Mouse (Mus musculus) bone marrow macrophage, adult 2 months (primary cell): ENCODE results near the gene Fez2. TPM values are rescaled to one million over a fixed set of nuclear protein-coding genes. Genes with fewer than 3 reads are reported as not detected.

Experiments
- H3K27ac ChIP-seq: 2 replicates; pipeline ENCODE4 v1.5.1; 2012; ENCODE audit warnings: low read depth, low read length; ENCODE audit not compliant: insufficient read depth
- H3K4me1 ChIP-seq: 2 replicates; pipeline ENCODE4 v1.6.1; 2012; ENCODE audit warnings: low read length; ENCODE audit not compliant: control insufficient read depth, insufficient read depth
- H3K4me3 ChIP-seq: 2 replicates; pipeline ENCODE4 v1.5.1; 2012; ENCODE audit warnings: mild to moderate bottlenecking, low read length, moderate library complexity; ENCODE audit not compliant: insufficient read depth
- CTCF ChIP-seq: IDR thresholded peaks from 2 replicates; pipeline ENCODE4 v1.5.1; 2012; ENCODE audit warnings: low read depth, mild to moderate bottlenecking, low read length, moderate library complexity
- POLR2A ChIP-seq: IDR thresholded peaks from 2 replicates; pipeline ENCODE4 v1.6.1; 2012; ENCODE audit warnings: mild to moderate bottlenecking, low read depth, low read length, borderline replicate concordance
- polyA plus RNA-seq: library from polyadenylated mRNA; stranded (reverse); fragments of >200 nt; gene quantifications from 2 replicates; pipeline ENCODE4 v1.2.4, GENCODE M21; 2012; ENCODE audit not compliant: missing spikeins, insufficient read depth, insufficient read length

The Fez2 gene
- polyA plus RNA-seq, 1 experiment = 49.2 TPM

- Histone ChIP-seq H3K4me1 (peaks cover 4% of the 10 kb centered on the region), H3K4me3 (no peak overlapping the region), H3K27ac (no peak overlapping the region)
- no peak for TF ChIP-seq CTCF
- no peak for TF ChIP-seq POLR2A
These were observed 86.5 kb downstream of the Fez2 start for GRCm38 (mm10) chr17:78331438-78331837.

DNA sequence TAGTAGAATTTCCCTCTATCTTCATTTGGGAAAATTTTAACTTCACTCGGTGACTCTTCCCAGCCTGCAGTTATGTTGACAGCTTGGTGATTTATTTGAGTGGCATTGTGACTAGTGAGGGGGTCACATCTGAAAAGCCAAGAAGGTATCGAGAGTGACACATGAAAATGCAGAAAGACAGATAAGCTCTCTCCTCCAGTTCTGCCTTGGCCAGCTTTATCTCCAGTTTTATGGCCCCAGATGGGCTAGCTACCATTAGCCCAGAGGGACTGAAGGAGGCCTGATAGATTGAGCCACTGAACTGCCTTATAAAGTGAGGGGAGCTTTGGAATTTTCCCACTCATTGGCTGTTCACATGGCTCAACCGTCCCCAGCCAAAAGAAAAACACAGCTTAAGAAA lies 89.7 kb downstream of the Fez2 start:
- TF ChIP-seq POLR2A (no peak), CTCF (no peak)
- no peak overlapping the region for H3K27ac ChIP-seq

DNA sequence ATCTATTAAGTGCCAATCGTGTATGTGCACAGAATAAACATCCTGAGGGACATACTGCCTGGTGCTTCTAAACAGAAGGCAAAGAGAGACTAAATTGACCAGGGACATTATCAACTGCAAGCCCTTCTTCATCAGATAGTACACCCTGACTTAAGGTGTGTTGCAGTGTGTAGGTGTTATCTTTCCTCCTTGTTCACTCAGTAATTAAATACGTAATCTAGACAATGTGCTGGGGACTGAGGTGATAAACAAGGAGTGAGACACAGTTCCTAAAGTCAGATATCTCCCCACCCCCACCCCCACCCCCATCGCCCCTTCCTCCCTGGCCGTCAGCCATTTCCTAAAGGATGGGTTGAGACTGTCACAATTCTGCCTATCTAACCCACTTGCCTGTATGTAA lies 90.8 kb downstream of the Fez2 start:
- Histone ChIP-seq H3K27ac (no peak overlapping the region), H3K4me1 (peaks cover 7% of the 10 kb centered on the region), H3K4me3 (no peak overlapping the region)
- TF ChIP-seq POLR2A (no peak), CTCF (no peak)

More for the DNA sequence above, 89.7 kb downstream of the Fez2 start:
- Histone ChIP-seq H3K4me3 (no peak overlapping the region), H3K4me1 (peaks cover 7% of the 10 kb centered on the region)

DNA sequence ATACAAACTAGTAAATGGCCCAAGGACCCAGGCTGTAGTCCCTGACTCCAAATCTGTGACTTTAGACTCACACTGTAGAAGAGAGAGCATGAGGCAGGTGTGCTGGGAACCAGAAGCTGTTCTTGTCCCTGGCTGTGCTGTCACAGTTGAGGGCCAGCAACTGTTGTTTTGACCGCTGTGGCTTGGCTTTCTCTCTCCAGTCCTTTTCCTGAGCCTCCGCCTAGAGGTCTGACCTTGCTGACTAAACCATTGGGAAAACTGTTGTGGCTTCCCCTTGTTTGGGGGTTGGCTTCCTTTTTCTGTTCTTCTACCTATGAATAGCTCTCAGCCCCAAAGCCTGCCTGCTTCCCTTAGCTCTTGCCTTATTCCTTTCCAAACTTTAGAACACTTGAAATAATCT lies 91.6 kb downstream of the Fez2 start:
- Histone ChIP-seq H3K4me3 (no peak overlapping the region), H3K27ac (no peak overlapping the region), H3K4me1 (peaks cover 7% of the 10 kb centered on the region)
- TF ChIP-seq CTCF = no peak

DNA sequence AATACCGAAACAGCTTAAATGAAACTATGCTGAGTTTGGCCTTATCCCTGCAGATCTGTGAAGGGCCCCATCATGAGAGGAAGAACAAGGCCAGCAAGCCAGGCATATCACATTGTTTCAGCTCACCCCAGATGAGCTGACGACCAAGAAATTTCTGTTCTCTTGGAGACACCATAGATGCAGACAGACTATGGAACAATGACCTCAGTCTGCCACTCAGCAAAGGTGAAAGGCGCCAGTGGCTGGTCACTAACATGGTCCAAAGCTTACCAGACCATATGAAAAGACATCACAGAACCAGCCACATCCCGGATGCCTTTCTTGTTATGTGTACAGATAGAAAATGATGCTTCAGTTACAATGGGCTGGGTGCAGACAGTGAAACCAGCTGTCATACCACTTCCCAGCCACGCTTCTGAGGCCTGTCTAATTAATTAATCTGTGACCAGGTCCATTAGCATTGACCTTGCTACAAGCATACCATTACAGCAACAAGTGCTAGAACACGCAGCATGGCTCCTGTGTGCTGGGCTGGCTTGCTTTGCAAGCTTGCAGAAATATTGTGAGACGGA lies 92.1 kb downstream of the Fez2 start:
- H3K27ac ChIP-seq = no peak overlapping the region
- H3K4me3 ChIP-seq = no peak overlapping the region
- peaks cover 7% of the 10 kb centered on the region for H3K4me1 ChIP-seq
- no peak for TF ChIP-seq CTCF
- TF ChIP-seq POLR2A = no peak

DNA sequence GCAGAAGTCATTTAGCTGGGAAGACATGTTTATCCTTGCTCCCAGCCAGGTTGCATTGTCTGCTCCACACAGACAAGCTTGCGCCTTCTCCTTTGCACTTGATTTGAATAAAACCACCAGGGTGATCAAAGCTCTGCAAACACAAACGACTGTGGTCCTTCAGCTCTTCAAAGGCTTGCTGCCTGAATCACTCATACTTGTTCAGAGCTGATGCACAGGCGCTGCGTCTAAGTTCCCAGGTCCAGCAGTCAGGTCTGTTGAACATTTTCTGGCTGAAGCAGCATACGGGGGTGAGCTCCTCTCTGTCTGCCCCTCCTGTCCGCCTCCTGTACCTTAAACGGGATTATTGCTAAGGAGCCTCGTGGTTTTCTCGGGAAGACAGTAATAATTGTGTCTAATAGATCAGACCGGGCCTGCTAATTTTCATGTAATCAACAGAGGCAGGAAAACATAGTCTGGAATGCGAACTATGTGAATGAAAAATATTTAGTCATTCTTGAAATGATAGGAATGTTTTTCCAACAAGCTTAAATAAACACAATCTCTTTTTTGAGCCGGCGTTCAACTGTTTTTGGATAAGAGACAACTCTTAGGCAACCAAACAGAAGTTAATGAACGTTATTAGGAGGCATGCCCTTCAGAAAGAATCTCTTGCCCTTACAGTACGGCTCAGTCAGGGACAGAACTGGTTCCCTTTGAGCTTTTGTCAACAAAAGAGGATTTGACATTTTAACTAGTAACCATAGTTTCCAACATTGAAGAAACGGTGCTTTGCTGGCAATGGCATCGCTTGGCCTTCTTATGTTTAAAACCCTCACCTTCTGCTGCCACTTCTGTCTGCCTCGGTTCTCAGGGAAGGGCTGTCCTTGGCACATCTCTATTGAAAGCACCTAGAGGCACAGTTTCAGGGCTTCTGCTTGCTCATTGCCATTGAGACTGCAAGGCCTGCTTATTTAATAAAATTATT lies 95.3 kb downstream of the Fez2 start:
- Histone ChIP-seq H3K4me3 (no peak overlapping the region), H3K27ac (no peak overlapping the region), H3K4me1 (peaks cover 7% of the 10 kb centered on the region)
- TF ChIP-seq CTCF (no peak), POLR2A (no peak)

DNA sequence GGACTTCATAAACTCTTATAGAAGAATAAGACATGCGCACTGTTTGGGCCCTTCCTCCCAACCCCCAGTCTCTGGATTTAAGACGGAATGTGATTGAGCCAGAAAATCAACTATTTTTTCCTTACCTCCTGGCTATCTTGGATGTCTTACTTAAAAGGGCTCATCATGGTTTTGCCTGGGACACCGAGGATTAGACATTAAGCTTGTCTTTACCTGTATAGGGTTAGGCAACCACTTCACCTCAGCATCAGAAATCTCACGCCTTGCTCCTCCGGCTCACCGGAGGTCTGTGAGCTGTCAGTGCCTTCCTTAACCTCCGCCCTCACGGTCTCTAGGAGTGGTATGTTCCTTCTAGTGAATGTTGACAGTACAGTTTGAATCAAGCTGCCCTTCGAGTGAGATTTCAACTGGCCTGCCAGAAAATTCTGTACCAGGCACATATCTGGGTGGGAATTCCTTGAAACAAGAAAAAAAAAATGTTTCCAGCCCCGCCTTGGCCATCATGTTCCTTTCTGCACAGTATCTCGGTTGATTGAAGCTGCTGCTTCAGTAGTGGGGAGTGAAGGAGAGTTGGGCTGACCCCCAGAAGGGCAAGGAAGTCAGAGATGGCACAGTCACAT lies 96.6 kb downstream of the Fez2 start:
- no peak for TF ChIP-seq POLR2A
- no peak for TF ChIP-seq CTCF
- Histone ChIP-seq H3K4me1 (peaks cover 2% of the 10 kb centered on the region), H3K4me3 (no peak overlapping the region), H3K27ac (no peak overlapping the region)

Other genes with a start within 250 kb of the Fez2 start
- 2.4 and 2.8 TPM in 2 replicates for gene Crim1, start 217.9 kb downstream of the Fez2 start, polyA plus RNA-seq
- gene Vit, start 89.9 kb upstream of the Fez2 start, polyA plus RNA-seq = not detected in 2 replicates